Mouse (Mus musculus) mammary gland, adult 2 months (tissue): Measurements from ENCODE around the gene Gm9048. TPM values are rescaled to one million over a fixed set of nuclear protein-coding genes. Genes with fewer than 3 reads are reported as not detected.

ENCODE experiments used
- polyA plus RNA-seq: library from polyadenylated mRNA; depleted of rRNA; stranded (reverse); fragments of >200 nt; gene quantifications from 2 replicates; pipeline ENCODE4 v1.2.3, GENCODE M21; 2012; ENCODE audit warnings: low replicate concordance; rRNA removed

Gene Gm9048
- polyA plus RNA-seq = not detected in 2 replicates

GRCm38 (mm10) chr10:118348579-118348978 is at the start of gene Gm9048:
TSS of gene Gm9048 (minus strand) at chr10:118348679.

GRCm38 (mm10) chr10:118354005-118354404 is 5.5 kb upstream of the Gm9048 start, which contains the start of gene Gm9049:
TSS of gene Gm9049 (minus strand) at chr10:118354105.

GRCm38 (mm10) chr10:118343155-118343554 is 5.3 kb downstream of the Gm9048 start, which contains the start of gene Gm9046:
TSS of gene Gm9046 (minus strand) at chr10:118343255.

GRCm38 (mm10) chr10:118337731-118338130 is 10.7 kb downstream of the Gm9048 start, which contains the start of gene Gm9045:
TSS of gene Gm9045 (minus strand) at chr10:118337831.

GRCm38 (mm10) chr10:118332308-118332707 is 16.2 kb downstream of the Gm9048 start, which contains the start of gene Gm9044:
TSS of gene Gm9044 (minus strand) at chr10:118332408.

GRCm38 (mm10) chr10:118326869-118327268 is 21.6 kb downstream of the Gm9048 start, which contains the start of gene Gm9040:
TSS of gene Gm9040 (minus strand) at chr10:118326969.

Other genes starting within 250 kb of the Gm9048 start
- gene Mdm1, start 206.9 kb downstream of the Gm9048 start, polyA plus RNA-seq = 1.9 and 3.2 TPM in 2 replicates
- gene Il22, start 143.7 kb downstream of the Gm9048 start, polyA plus RNA-seq = not detected in 2 replicates
- gene Gm32717, start 107.9 kb downstream of the Gm9048 start, polyA plus RNA-seq = not detected in 2 replicates
- not detected in 2 replicates for gene Gm32802, start 90.0 kb downstream of the Gm9048 start, polyA plus RNA-seq
- gene Iltifb, start 53.6 kb downstream of the Gm9048 start, polyA plus RNA-seq = not detected in 2 replicates
- gene Gm9040, start 21.7 kb downstream of the Gm9048 start, polyA plus RNA-seq = not detected in 2 replicates
- not detected in 2 replicates for gene Gm9044, start 16.3 kb downstream of the Gm9048 start, polyA plus RNA-seq
- 0.07 TPM in 1 of 2 replicates, not detected in the other for gene Gm9045, start 10.8 kb downstream of the Gm9048 start, polyA plus RNA-seq
- not detected in 2 replicates for gene Gm9046, start 5.4 kb downstream of the Gm9048 start, polyA plus RNA-seq
- gene Gm9049, start 5.4 kb upstream of the Gm9048 start, polyA plus RNA-seq = 0.07 TPM in 1 of 2 replicates, not detected in the other
- 0.47 TPM in 1 of 2 replicates, not detected in the other for gene Ifng, start 92.4 kb upstream of the Gm9048 start, polyA plus RNA-seq